Mouse (Mus musculus) thymus, postnatal 25 days (tissue): ENCODE measurements at regions not wholly inside any gene's neighbourhood (a gene's known extent, or its start where the extent isn't known, plus 50 kb on each side); places are given as distances from the start of the nearest gene placed in this dataset.

ENCODE experiments used
- DNase-seq: peaks from one replicate; pipeline ENCODE4 v3.0.0; 2022

GRCm38 (mm10) chr17:83917781-83918180 lies 70.0 kb upstream of the Haao start:
- DNase-seq: no peak

DNA sequence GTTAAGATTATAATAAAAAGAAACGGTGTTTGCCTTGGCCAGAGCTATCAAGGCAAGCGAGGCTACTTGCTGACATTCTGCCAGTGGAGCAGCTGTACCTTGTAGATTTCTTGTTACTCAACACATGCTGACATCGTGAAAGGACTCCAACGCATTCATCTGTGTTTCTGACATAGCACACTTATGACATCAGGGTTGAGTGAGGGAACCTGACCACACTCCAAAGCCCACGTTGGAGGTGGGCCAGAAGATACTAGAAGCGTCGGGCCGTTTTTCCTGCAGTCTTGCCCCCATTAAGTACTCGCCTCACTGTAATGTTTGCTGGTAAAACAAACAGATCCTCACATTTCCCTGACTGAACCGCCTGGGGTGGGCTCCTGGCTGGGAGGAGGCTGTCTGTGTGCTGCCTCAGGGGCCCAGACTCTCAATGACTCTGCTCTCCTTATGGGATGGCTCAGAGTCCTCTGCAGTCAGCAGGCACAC lies 69.0 kb upstream of the Haao start:
- DNase-seq: no peak

- DNase-seq: no peak
Observed at GRCm38 (mm10) chr17:83915034-83915433, 67.3 kb upstream of the Haao start.

GRCm38 (mm10) chr17:83914603-83915002 lies 66.8 kb upstream of the Haao start:
- DNase-seq: no peak

GRCm38 (mm10) chr17:83913711-83914415 lies 66.1 kb upstream of the Haao start:
- no peak for DNase-seq

DNA sequence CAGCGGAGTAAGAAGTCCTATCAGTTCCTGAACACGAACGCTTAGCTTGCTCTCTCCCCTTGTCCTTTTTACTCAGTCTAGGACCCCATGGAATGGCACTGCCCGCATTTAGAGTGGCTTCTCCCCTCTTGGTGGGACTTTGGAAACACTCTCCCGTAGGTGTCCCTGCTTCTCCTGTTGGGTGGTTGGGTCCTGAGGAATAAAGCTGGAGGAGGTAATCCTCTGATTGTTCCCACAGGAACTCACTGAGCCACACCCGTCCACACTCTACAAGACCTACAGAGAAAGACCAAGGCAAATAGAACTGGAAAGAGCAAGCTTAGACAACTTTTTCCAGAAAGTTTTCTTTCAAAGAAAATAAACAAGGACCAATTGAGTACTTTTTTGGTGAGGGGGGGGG lies 64.7 kb upstream of the Haao start:
- no peak for DNase-seq

DNA sequence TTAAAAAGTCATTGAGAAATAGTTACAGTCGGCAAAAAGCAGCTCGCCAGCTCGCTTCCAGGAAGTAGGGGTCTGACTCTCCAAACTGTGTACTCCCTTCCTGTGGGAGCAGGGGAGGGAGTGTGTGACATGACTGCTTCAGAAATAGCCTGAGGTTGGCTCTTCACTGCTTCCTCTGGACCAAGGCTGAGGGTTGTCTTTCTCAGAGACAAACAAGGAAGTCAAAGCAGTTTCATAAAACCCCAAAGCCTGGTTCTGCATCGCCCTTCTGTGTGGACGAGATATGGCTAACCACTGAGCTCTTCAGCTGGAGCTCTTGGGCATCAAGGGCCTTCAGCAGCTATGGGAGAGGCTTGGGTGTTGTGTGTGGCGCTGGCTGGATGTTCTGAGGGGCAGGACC lies 61.0 kb upstream of the Haao start:
- DNase-seq: no peak

DNA sequence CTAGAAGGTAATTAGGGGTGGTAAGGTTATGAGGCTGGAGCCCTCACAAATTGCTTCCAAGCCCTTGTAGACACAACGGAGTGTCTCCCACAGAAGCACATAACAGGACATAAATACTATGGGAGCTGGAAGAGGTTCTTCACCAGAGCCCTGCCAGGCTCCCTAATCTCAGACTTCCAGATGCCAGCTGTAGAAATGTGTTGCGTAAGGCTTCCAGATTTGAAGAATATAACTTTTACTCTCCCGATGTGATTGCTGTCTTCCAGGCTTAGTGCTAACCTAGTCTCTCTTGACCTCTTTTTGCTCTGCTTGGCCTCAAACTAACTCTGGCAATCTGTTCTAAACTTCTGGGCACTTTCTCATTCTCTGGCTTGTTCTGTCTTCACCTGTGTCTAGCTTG lies 59.8 kb upstream of the Haao start:
- no peak for DNase-seq

DNA sequence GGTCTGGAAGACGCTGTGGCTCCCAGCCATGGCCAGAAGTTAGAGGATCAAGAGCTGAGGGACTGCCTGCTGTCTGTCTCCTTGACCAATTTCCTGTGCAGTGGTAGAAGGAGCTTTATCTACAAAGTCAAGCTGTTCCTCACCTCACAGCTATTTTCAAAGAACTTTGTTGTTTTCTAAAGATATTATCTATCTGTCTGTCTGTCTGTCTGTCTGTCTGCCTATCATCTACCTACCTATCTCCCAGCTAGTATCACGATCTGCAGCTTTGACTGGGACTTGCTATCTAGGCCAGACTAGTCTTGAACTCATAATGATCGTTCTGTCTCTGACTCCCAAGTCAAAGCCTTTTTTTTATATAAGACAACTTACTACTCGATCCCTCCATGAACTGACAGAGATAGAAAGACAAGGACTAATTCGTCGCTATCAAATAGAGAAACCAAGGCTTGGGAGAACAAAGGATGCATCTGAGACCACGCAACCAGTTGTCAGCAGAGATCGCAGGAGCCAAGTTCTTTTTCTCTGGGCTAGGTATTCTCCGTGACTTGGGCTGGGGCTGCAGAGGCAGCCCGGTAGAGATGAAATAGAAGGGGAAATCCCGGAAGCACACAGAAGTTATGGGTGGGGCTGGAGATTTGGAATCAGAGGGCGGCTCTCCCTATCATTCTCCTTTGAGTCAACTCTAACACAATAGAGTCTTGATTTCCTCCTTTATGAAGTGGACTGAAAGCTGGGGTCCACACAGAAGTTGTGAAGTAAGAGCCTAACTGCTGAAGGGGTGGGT lies 59.2 kb upstream of the Haao start:
- no peak for DNase-seq

- peak; percentile 67 for DNase-seq
Observed at GRCm38 (mm10) chr17:83903467-83903866, 55.7 kb upstream of the Haao start.

GRCm38 (mm10) chr17:83902523-83902922 lies 54.8 kb upstream of the Haao start:
- DNase-seq: peak; percentile 29

DNA sequence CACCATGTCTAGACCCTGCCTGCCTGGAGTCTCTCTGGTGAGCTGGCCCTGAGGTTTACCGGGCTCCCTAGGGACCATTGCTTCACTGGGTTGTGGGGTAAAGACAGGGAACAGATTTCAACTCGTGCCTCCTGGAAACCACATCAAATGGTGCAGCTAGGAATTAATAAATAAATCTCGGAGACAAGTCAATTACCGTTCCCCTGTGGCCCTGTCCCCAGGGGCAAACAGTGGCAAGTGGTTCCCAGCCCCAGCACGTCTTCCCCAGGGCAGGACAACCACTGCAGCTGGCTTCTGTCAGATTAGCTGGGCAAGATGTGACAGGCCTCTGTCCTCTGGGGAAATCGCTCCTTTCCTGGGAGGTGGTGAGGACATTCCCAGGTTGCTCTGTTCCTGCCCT lies 54.3 kb upstream of the Haao start:
- DNase-seq: no peak

GRCm38 (mm10) chr17:83899588-83900152 lies 51.9 kb upstream of the Haao start:
- DNase-seq: no peak

DNA sequence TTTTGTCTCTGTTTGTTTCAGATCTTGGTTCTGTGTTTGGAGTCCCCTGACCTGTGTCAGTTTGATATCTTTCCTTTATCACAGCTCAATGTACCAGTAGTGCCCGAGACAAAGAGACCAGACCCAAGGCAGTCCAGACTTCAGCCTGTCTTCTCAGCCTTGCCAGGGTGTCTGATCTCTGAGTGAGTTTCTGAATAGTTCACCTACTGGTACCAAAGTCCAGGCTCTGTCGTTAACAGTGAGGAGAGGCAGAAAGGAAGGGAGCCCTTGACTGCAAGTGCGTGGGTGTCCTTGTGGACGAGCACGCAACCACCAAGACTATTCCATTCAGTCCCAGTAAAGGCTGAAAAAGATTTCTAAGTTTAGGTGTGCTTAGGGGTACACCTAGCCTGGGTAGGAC lies 50.8 kb upstream of the Haao start:
- DNase-seq: no peak
